Mouse (Mus musculus) spleen, postnatal 10 days (tissue): ENCODE measurements around the gene Stk33.

Source experiments
- DNase-seq, 2 experiments: peaks; one replicate each; pipeline ENCODE4 v3.0.0; 2021 to 2022; ENCODE audit warnings: low spot score in 2 of 2

Stk33 gene

DNA sequence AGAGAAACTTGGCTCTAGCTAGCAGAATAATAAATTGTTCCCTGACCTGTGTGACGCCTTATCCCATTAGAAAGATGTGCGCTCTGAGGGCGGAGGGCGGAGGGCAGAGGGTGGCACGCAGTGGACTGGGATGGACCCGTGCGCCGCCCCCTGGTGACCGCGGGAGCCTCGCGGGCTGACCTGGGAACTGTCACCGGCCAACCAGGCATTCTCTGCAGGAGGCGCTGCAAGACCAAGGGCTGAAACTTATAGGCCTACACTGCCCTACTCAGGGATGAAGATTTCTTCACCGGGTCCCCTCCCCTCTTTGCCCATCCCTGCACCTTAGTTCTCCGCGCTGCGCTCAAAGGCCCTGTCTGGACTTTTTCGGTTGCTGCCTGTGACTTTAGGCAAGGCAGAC is 197.6 kb downstream of the Stk33 start:
- DNase-seq: no peak

DNA sequence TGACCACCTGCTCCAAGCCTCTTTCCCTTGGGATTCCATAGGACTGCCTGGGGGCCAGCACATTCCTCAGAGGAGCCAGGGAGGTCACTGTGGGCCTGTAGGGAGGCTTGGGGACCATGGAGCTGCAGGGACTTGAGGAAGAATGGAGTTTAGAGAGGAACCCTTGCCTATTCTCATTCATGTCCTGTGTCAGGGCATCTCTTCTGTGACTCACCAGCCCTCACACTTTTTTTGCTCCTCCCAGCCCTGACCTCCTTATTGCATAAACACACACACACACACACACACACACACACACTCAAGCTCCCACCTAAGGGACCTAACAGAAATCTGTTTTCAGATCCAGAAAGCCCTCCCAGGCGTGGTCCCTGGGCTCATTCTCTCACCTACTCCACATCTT is 199.5 kb downstream of the Stk33 start:
- DNase-seq: no peak

DNA sequence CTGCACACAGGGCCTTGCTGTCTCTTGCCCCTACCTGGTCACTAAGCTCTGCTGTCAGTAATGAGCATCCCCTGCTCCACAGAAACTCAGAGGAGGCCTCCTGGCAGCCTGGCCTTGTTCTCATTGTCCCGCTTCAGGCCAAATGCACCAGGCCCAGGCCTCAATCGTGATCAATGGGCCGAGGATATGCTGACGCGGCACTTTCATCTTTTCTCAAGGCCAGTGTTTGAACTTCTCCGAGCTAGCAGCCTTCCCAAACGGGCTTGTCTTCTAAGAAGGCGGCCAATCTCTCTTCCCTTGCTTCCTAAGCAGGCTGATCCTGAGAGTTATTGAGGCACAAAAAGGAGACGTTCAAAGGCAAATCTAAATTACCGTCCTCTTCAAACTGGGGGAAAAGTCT is 200.2 kb downstream of the Stk33 start:
- no peak for DNase-seq

DNA sequence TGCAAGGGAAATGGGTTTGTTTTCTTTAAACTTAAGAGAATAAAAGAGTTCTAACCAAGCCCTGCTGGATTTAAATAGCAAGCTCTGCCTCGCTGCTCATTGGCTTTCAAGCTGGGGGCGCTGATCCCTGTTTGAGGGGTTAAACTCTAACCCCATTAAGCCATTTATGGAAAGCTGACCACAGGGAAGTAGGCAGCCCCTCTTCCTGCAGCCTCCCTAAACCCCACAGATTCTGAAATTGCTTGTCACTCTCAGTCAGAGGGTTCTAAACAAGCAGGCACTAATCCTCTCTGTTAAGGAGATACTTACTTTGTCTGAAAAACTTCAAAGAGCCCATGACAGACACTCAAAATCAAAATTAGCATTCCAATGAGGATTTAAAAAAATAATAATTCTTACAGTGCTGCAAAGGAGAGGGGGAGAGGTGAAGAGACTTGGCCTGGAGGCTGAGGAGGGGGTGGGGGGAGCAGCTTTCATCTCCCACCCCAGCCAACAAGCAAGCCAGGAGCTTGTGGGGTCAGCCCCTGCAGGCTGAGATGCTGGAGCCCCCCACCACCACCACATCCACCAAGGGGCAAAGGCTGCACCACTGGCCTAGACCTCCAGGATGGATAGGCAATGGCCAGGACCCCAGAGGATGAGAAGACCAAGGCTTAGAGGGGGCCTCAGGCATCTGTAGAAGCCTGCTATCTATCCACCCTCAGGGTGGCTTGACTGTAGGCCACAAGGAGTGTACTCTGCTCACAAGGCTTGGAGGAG is 203.8 kb downstream of the Stk33 start:
- DNase-seq: no peak

DNA sequence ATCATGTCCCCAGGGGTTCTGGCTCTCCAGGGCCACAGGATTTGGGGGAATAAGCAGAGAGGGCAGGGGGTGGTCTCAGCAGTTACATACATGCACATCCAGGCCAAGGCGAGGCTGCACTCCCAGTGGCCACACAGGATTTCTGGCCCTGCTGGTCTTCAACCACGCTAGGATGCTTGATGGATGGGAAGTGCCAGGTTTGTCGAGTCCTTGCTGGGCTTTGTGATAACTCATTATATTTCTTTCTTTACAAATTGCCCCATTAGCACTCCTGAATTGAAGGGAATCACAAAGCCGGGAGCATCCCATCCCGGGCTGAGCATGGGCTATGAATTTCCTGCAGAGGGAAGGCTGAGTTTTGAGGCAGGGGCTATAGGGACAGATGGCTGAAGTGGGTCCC is 204.4 kb downstream of the Stk33 start:
- DNase-seq: no peak

DNA sequence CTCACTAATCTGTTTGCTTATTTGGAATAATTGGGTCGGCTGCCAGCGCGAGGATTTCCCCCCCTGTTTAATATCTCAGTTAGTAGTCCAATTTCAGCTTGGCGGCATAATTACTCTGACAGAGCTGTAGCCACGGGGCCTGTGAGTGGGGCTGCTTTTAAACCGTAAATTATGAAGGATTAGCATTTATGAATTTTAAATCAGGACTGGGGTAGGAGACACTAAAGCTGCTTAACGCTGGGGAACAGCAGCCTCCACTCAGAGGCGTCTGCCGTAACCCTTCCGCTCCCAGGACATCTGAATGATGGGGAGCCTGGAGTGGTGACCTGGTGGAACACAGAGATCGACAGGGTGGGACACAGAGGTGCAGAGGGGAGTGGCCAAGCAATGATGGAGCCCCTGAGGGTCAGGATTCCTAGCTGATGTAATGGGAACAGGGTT is 207.0 kb downstream of the Stk33 start:
- no peak for DNase-seq

DNA sequence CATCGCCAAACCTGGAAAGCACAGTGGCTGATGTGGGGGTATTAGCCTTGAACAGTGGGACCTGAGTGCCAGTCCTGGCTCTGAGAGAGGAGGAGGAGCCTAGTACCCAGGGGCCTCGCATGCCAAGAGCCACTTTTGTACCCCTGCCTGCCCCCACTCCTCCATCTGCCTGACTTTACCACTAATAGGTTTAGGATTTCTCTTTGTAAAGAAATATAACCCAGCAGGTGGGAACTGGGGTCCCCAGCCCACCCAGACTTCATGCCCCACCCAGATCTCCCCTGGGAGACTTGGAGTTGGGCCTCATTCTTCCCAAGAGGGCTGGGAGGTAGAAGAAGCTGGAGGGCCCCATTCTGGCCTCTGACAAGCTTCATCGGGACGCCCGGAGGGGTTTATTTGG is 207.6 kb downstream of the Stk33 start:
- no peak for DNase-seq

DNA sequence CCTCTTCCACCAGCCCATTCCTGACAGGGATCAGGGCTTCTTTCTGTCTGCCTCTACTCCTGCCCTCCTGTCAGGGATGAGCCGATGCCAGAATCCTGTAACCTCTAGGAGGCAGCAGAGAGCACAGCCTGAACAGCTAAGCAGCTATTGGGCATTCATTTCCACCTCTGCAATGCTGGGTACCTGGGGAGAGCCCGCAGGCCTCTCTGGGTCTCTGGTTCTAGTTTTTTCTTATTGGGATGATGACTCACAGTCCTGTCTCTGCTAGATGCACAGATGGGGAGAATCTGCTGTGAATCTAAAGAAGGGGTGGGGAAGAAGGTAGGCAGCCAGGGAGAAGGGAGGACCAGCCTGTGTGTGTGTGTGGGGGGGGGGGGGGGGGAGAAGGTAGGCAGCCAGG is 208.1 kb downstream of the Stk33 start:
- peak; percentile 29 to 67 for DNase-seq
